Mouse (Mus musculus) heart, embryonic 14.5 days (tissue): Measurements from ENCODE around the gene Nipsnap1. TPM values are rescaled to one million over a fixed set of nuclear protein-coding genes. Genes with fewer than 3 reads are reported as not detected.

Experiments
- ATAC-seq: fragments of 200-750 bp; cut with Nextera tagmentation; 2 replicates; pipeline ENCODE4 v1.8.0; 2017; ENCODE audit warnings: low read depth, moderate TSS enrichment; ENCODE audit not compliant: insufficient number of reproducible peaks, insufficient read depth, low FRiP score
- H3K27ac ChIP-seq, 2 experiments: fragments of 200-500 bp in 1 of 2; fragments of 300-500 bp in 1 of 2; sonication (generic) in 1 of 2; replicated peaks in 1 of 2; 2 replicates each; pipeline ENCODE4 v1.5.1; 2012 to 2014; ENCODE audit warnings: low read depth in 2 of 2, low read length in 2 of 2, control low read depth in 1 of 2, mild to moderate bottlenecking in 1 of 2, mixed read lengths in 1 of 2; ENCODE audit not compliant: control insufficient read depth in 1 of 2, insufficient read depth in 1 of 2
- H3K27me3 ChIP-seq: fragments of 300-500 bp; sonication (generic); 2 replicates; pipeline ENCODE4 v1.6.1; 2014; ENCODE audit warnings: mild to moderate bottlenecking, low read length, control low read depth; ENCODE audit not compliant: control insufficient read depth, insufficient read depth
- H3K36me3 ChIP-seq: fragments of 300-500 bp; sonication (generic); 2 replicates; pipeline ENCODE4 v1.6.1; 2014; ENCODE audit warnings: mild to moderate bottlenecking, control low read depth, low read length, mixed read lengths; ENCODE audit not compliant: control insufficient read depth, insufficient read depth
- H3K4me1 ChIP-seq, 2 experiments: fragments of 200-500 bp in 1 of 2; fragments of 300-500 bp in 1 of 2; sonication (generic) in 1 of 2; 2 replicates each; pipeline ENCODE4 v1.6.1; 2012 to 2014; ENCODE audit warnings: low read length in 2 of 2, control low read depth in 1 of 2, mixed read lengths in 1 of 2; ENCODE audit not compliant: control insufficient read depth in 2 of 2, insufficient read depth in 2 of 2
- H3K4me2 ChIP-seq: fragments of 300-500 bp; sonication (generic); 2 replicates; pipeline ENCODE4 v1.6.1; 2014; ENCODE audit warnings: mild to moderate bottlenecking, low read length
- H3K4me3 ChIP-seq, 2 experiments: fragments of 200-500 bp in 1 of 2; fragments of 300-500 bp in 1 of 2; sonication (generic) in 1 of 2; 2 replicates each; pipeline ENCODE4 v1.5.1; 2012 to 2014; ENCODE audit warnings: low read length in 2 of 2, mild to moderate bottlenecking in 2 of 2, control low read depth in 1 of 2, low read depth in 1 of 2, moderate library complexity in 1 of 2; ENCODE audit not compliant: control insufficient read depth in 1 of 2, insufficient read depth in 1 of 2
- H3K9ac ChIP-seq: fragments of 300-500 bp; sonication (generic); 2 replicates; pipeline ENCODE4 v1.6.1; 2014; ENCODE audit warnings: mild to moderate bottlenecking, low read length
- H3K9me3 ChIP-seq: fragments of 300-500 bp; sonication (generic); 2 replicates; pipeline ENCODE4 v1.6.1; 2016; ENCODE audit warnings: low read length, control low read depth; ENCODE audit not compliant: control insufficient read depth
- WGBS: fragments of 180-500 bp; shearing (Covaris S2); extraction: QIAGEN DNeasy Blood & Tissue Kit; methylation state at CpG from one replicate; pipeline ENCODE4 v1.1.7; 2014; 5-methylcytosine and 5-hydroxymethylcytosine counted together
- polyA plus RNA-seq: library from polyadenylated mRNA; unstranded; fragments of >200 nt; fragmentation: Nextera tagmentation; extraction: Ambion mirVana; gene quantifications from 2 replicates; pipeline ENCODE4 v1.2.1, GENCODE M21; 2014

Nipsnap1 gene
- polyA plus RNA-seq, 1 experiment from 2014 or later, result 30.1 TPM

DNA sequence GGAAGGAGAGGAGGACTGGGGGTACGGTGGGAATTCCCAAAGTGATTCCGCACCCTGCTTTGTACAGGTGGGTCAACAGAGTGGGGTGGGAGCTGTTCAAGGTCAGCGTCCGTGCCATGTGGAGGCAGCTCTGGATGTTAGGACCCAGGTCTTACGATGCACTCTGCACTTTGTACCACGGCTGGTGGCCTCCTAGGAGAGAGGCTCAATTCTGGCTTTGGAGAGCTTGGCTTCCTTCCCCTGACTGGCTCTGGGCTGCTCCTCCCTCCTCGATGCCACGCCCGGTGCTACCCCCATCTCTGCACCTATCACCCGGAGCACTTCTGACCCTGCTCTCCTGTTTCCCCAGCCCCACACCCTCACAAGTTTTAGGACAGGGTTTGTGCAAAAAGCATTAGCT, 800 bp downstream of the Nipsnap1 start:
- Histone ChIP-seq H3K9ac (peak overlapping the region; percentile 71), H3K27me3 (no peaks in the 10 kb centered on the region), H3K4me2 (peak overlapping the region; percentile 87), H3K4me1 (peaks cover 7 to 8% of the 10 kb centered on the region in 2 experiments; a peak in 2 of 4 replicates), H3K36me3 (no peaks in the 10 kb centered on the region), H3K9me3 (0 out of 2 replicates have a peak, but pooled peaks cover 4% of the 10 kb centered on the region), H3K27ac (no peak overlapping the region), H3K4me3 (peak overlapping the region; percentile 71 to 73)
- 9% methylated on average over 10 of the region's 10 CpGs for WGBS
- ATAC-seq, result no peak

GRCm38 (mm10) chr11:4881087-4881486, 7.3 kb downstream of the Nipsnap1 start:
- Histone ChIP-seq H3K4me1 (peaks cover 2 to 8% of the 10 kb centered on the region in 2 experiments; a peak in 2 of 4 replicates), H3K4me3 (no peak overlapping the region), H3K27ac (no peak overlapping the region), H3K4me2 (no peak overlapping the region), H3K9ac (no peak overlapping the region), H3K27me3 (no peaks in the 10 kb centered on the region), H3K9me3 (no peaks in the 10 kb centered on the region), H3K36me3 (peaks cover 13% of the 10 kb centered on the region; the same call in 1 of the 2 replicates)
- no peak for ATAC-seq
- WGBS, result 76% methylated on average over 4 of the region's 4 CpGs

GRCm38 (mm10) chr11:4882892-4883627, 9.3 kb downstream of the Nipsnap1 start:
- peaks cover 2 to 8% of the 10 kb centered on the region in 2 experiments; a peak in 2 of 4 replicates for H3K4me1 ChIP-seq
- WGBS, result 35% methylated on average over 14 of the region's 14 CpGs
- H3K4me3 ChIP-seq, result no peak overlapping the region
- peak overlapping the region; percentile 30; the same call in 1 of the 2 replicates for H3K9ac ChIP-seq
- 0 out of 2 replicates have a peak, but pooled peaks have one; percentile 21 for ATAC-seq
- H3K4me2 ChIP-seq, result 0 out of 2 replicates have a peak overlapping the region, but pooled peaks have one; percentile 35
- peaks cover 13% of the 10 kb centered on the region; the same call in 1 of the 2 replicates for H3K36me3 ChIP-seq
- H3K9me3 ChIP-seq, result no peaks in the 10 kb centered on the region
- H3K27me3 ChIP-seq, result no peaks in the 10 kb centered on the region
- H3K27ac ChIP-seq, result no peak overlapping the region

- WGBS, result 57% methylated on average over 2 of the region's 2 CpGs
- Histone ChIP-seq H3K9me3 (no peaks in the 10 kb centered on the region), H3K4me1 (peaks cover 2 to 8% of the 10 kb centered on the region in 2 experiments; a peak in 2 of 4 replicates), H3K4me2 (no peak overlapping the region), H3K4me3 (no peak overlapping the region), H3K27ac (no peak overlapping the region), H3K9ac (no peak overlapping the region), H3K36me3 (peaks cover 33% of the 10 kb centered on the region), H3K27me3 (no peaks in the 10 kb centered on the region)
- no peak for ATAC-seq
Measured at GRCm38 (mm10) chr11:4885385-4885903, 11.7 kb downstream of the Nipsnap1 start.

- Histone ChIP-seq H3K9ac (no peak overlapping the region), H3K9me3 (no peaks in the 10 kb centered on the region), H3K4me2 (no peak overlapping the region), H3K4me3 (no peak overlapping the region), H3K36me3 (peaks cover 41% of the 10 kb centered on the region), H3K4me1 (peaks cover 2 to 8% of the 10 kb centered on the region in 2 experiments; a peak in 2 of 4 replicates), H3K27me3 (no peaks in the 10 kb centered on the region), H3K27ac (no peak overlapping the region)
- no peak for ATAC-seq
- 90% methylated on average over 3 of the region's 3 CpGs for WGBS
Measured at GRCm38 (mm10) chr11:4886987-4887386, 13.2 kb downstream of the Nipsnap1 start.

DNA sequence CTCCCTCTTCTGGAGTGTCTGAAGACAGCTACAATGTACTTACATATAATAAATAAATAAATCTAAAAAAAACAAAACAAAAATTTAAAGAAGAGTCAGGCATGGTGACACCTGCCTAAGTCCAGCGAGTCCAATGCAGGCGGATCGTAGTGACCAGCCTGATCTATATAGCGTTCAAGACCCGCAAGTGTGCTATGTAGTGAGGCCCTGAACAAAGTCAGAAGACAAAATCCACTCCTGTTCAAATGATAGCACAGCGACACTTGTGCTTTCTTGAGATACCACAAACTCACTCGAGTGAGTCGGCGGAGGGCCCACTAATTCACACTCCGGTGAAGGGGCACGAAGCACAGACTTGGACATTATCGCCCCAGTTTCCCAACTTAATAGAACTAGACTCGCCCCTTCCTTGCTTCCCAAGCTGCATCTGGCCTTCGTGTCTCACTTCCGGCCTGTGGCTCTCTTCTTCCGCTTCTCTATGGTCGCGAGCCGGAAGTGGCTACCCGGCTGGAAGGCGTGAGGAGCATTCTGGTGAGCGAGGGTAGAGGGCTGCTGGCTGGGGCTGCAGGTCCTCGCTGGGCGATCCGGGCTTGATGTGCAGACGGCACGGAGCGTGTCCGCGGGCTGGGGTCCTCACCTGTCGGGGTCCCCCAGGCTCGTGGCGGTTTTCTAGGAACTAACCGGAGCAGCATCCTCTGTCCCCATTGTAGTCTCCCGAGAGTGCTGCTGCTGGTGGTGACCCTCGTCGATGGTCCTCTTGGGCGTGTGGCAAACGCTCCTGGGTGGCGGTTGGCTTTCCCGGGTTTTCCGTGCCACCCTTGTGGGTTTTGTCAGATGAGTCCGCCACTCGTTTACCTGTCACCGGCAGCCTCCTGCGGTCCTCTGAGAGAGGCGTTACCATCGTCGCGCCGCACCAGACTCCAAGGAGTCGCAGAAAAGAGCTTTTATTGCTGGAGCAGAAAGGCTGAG, 21.4 kb downstream of the Nipsnap1 start, which contains the start of gene Thoc5:
Gene Thoc5, plus strand, starts transcription at position 473 of the 969 bp plus-strand sequence.
- Histone ChIP-seq H3K4me3 (peak within 1 kb of the TSS; percentile 72 to 79), H3K27ac (peak within 1 kb of the TSS; percentile 71 to 76; a peak in 3 of 4 replicates), H3K9me3 (no peaks in the 10 kb centered on the region), H3K4me1 (peaks cover 3 to 7% of the 10 kb centered on the region in 2 experiments; a peak in 2 of 4 replicates), H3K4me2 (peak within 1 kb of the TSS; percentile 90), H3K27me3 (no peaks in the 10 kb centered on the region), H3K36me3 (peaks cover 17% of the 10 kb centered on the region), H3K9ac (peak within 1 kb of the TSS; percentile 86)
- 4% methylated on average over 52 of the region's 52 CpGs for WGBS
- ATAC-seq, result peak; percentile 79

DNA sequence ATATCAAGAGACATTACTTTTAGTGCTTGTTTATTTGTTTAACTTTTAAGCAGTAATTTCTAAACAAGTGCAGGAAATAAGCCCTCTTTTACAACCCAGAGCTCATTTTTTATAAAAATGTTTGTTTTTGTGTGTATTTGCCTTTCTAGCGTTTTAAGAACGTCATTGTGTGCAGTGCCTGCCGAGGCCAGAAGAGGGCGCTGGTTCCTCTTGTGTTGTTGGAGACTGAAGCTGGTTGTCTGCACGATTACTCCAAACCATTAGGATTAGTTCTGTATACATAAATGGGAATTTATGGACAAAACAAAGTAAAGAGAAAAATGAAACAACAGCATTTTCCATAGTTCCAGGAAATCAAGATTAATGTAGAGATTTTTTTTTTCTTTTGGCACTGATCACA, 26.7 kb downstream of the Nipsnap1 start:
- no peak for ATAC-seq
- 74% methylated on average over 5 of the region's 5 CpGs for WGBS
- no peaks in the 10 kb centered on the region for H3K9me3 ChIP-seq

More for the DNA sequence above, 26.7 kb downstream of the Nipsnap1 start:
- Histone ChIP-seq H3K27me3 (no peaks in the 10 kb centered on the region), H3K4me1 (peaks cover 3 to 7% of the 10 kb centered on the region in 2 experiments; a peak in 2 of 4 replicates), H3K36me3 (peaks cover 54% of the 10 kb centered on the region), H3K27ac (no peak overlapping the region), H3K4me2 (no peak overlapping the region), H3K9ac (no peak overlapping the region), H3K4me3 (no peak overlapping the region)
